Mouse (Mus musculus) embryonic facial prominence, embryonic 15.5 days (tissue): Measurements from ENCODE around the gene Vrk1. TPM values are rescaled to one million over a fixed set of nuclear protein-coding genes. Genes with fewer than 3 reads are reported as not detected.

Experiments
- ATAC-seq: fragments of 200-750 bp; cut with Nextera tagmentation; 2 replicates; pipeline ENCODE4 v1.8.0; 2017; ENCODE audit warnings: low read depth, moderate TSS enrichment; ENCODE audit not compliant: insufficient number of reproducible peaks, low FRiP score, low TSS enrichment
- H3K27ac ChIP-seq: fragments of 300-500 bp; sonication (generic); replicated peaks from 2 replicates; pipeline ENCODE4 v1.5.1; 2015; ENCODE audit warnings: mild to moderate bottlenecking, inconsistent platforms
- H3K27me3 ChIP-seq: fragments of 300-500 bp; sonication (generic); 2 replicates; pipeline ENCODE4 v1.6.1; 2015; ENCODE audit warnings: inconsistent platforms
- H3K36me3 ChIP-seq: fragments of 300-500 bp; sonication (generic); 2 replicates; pipeline ENCODE4 v1.6.1; 2015; ENCODE audit warnings: mild to moderate bottlenecking, inconsistent platforms
- H3K4me1 ChIP-seq: fragments of 300-500 bp; sonication (generic); 2 replicates; pipeline ENCODE4 v1.6.1; 2015; ENCODE audit warnings: inconsistent platforms
- H3K4me2 ChIP-seq: fragments of 300-500 bp; sonication (generic); replicated peaks from 2 replicates; pipeline ENCODE4 v1.6.1; 2015; ENCODE audit warnings: mild to moderate bottlenecking, inconsistent platforms
- H3K4me3 ChIP-seq: fragments of 300-500 bp; sonication (generic); replicated peaks from 2 replicates; pipeline ENCODE4 v1.5.1; 2015; ENCODE audit warnings: mild to moderate bottlenecking, inconsistent platforms
- H3K9ac ChIP-seq: fragments of 300-500 bp; sonication (generic); 2 replicates; pipeline ENCODE4 v1.6.1; 2015; ENCODE audit warnings: inconsistent platforms
- H3K9me3 ChIP-seq: fragments of 300-500 bp; sonication (generic); replicated peaks from 2 replicates; pipeline ENCODE4 v1.6.1; 2016; ENCODE audit warnings: inconsistent platforms
- WGBS: fragments of 180-500 bp; shearing (Covaris S2); methylation state at CpG from one replicate; pipeline ENCODE4 v1.1.7; 2015; 5-methylcytosine and 5-hydroxymethylcytosine counted together
- polyA plus RNA-seq: library from polyadenylated mRNA; unstranded; fragments of >200 nt; fragmentation: Nextera tagmentation; extraction: Ambion mirVana; gene quantifications from 2 replicates; pipeline ENCODE4 v1.2.1, GENCODE M21; 2015

Gene Vrk1
- polyA plus RNA-seq, result 51.2 and 54.2 TPM in 2 replicates

- WGBS, result under 1% methylated on average over 72 of the region's 72 CpGs
Observed at GRCm38 (mm10) chr12:106010065-106010915, at the start of gene Vrk1. TSS of gene Vrk1 (plus strand) at chr12:106010228.

GRCm38 (mm10) chr12:105960592-105961330 lies 49.3 kb upstream of the Vrk1 start:
- ATAC-seq, result no peak

More at GRCm38 (mm10) chr12:106010065-106010915, at the start of gene Vrk1:
- ATAC-seq, result peak; percentile 100
- Histone ChIP-seq H3K9me3 (no peaks in the 10 kb centered on the region), H3K36me3 (no peaks in the 10 kb centered on the region), H3K27ac (peak within 1 kb of the TSS; percentile 40), H3K9ac (peak within 1 kb of the TSS; percentile 50), H3K27me3 (no peaks in the 10 kb centered on the region), H3K4me2 (peak within 1 kb of the TSS; percentile 64), H3K4me1 (peaks cover 6% of the 10 kb centered on the region; the same call in 1 of the 2 replicates), H3K4me3 (peak within 1 kb of the TSS; percentile 94)

GRCm38 (mm10) chr12:105961667-105962066 lies 48.4 kb upstream of the Vrk1 start:
- no peak for ATAC-seq
- peak overlapping the region; percentile 52; the same call in 1 of the 2 replicates for H3K4me3 ChIP-seq
- peaks cover 27% of the 10 kb centered on the region for H3K27me3 ChIP-seq
- H3K4me2 ChIP-seq, result peak overlapping the region; percentile 94
- 8% methylated on average over 12 of the region's 12 CpGs for WGBS
- H3K36me3 ChIP-seq, result no peaks in the 10 kb centered on the region
- H3K27ac ChIP-seq, result no peak overlapping the region
- H3K9me3 ChIP-seq, result no peaks in the 10 kb centered on the region
- no peak overlapping the region for H3K9ac ChIP-seq
- peaks cover 23% of the 10 kb centered on the region for H3K4me1 ChIP-seq

More at GRCm38 (mm10) chr12:105960592-105961330, 49.3 kb upstream of the Vrk1 start:
- Histone ChIP-seq H3K4me1 (peaks cover 26% of the 10 kb centered on the region), H3K9me3 (no peaks in the 10 kb centered on the region), H3K36me3 (no peaks in the 10 kb centered on the region), H3K27ac (no peak overlapping the region), H3K27me3 (peaks cover 27% of the 10 kb centered on the region), H3K4me2 (no peak overlapping the region), H3K9ac (no peak overlapping the region), H3K4me3 (no peak overlapping the region)
- WGBS, result 5% methylated on average over 19 of the region's 19 CpGs

GRCm38 (mm10) chr12:105962103-105963011 lies 47.7 kb upstream of the Vrk1 start:
- Histone ChIP-seq H3K9ac (peak overlapping the region; percentile 46), H3K4me2 (peak overlapping the region; percentile 94), H3K4me3 (peak overlapping the region; percentile 52), H3K27ac (no peak overlapping the region), H3K9me3 (no peaks in the 10 kb centered on the region), H3K36me3 (no peaks in the 10 kb centered on the region), H3K4me1 (peaks cover 28% of the 10 kb centered on the region), H3K27me3 (peaks cover 27% of the 10 kb centered on the region)
- peak; percentile 89 for ATAC-seq
- 1% methylated on average over 36 of the region's 37 CpGs for WGBS

GRCm38 (mm10) chr12:105963012-105963572 lies 46.9 kb upstream of the Vrk1 start:
- Histone ChIP-seq H3K36me3 (no peaks in the 10 kb centered on the region), H3K4me3 (peak overlapping the region; percentile 52), H3K9ac (peak overlapping the region; percentile 46), H3K4me1 (peaks cover 35% of the 10 kb centered on the region), H3K27ac (no peak overlapping the region), H3K9me3 (no peaks in the 10 kb centered on the region), H3K27me3 (peaks cover 22% of the 10 kb centered on the region), H3K4me2 (peak overlapping the region; percentile 94)
- WGBS, result 5% methylated on average over 30 of the region's 30 CpGs
- peak; percentile 47; the same call in 1 of the 2 replicates for ATAC-seq

GRCm38 (mm10) chr12:105966887-105967637 lies 43.0 kb upstream of the Vrk1 start:
- WGBS, result 21% methylated on average over 19 of the region's 19 CpGs
- H3K27me3 ChIP-seq, result peaks cover 1% of the 10 kb centered on the region; the same call in 1 of the 2 replicates
- H3K9ac ChIP-seq, result no peak overlapping the region
- H3K4me1 ChIP-seq, result peaks cover 23% of the 10 kb centered on the region
- no peak overlapping the region; the same call in 1 of the 2 replicates for H3K4me3 ChIP-seq
- no peaks in the 10 kb centered on the region for H3K9me3 ChIP-seq
- H3K27ac ChIP-seq, result no peak overlapping the region
- ATAC-seq, result no peak
- no peaks in the 10 kb centered on the region for H3K36me3 ChIP-seq
- peak overlapping the region; percentile 52 for H3K4me2 ChIP-seq

- H3K4me3 ChIP-seq, result peak overlapping the region; percentile 16
- no peak overlapping the region for H3K9ac ChIP-seq
- WGBS, result 5% methylated on average over 18 of the region's 18 CpGs
- H3K36me3 ChIP-seq, result no peaks in the 10 kb centered on the region
- no peaks in the 10 kb centered on the region for H3K9me3 ChIP-seq
- peaks cover 17% of the 10 kb centered on the region for H3K4me1 ChIP-seq
- no peak for ATAC-seq
- H3K4me2 ChIP-seq, result peak overlapping the region; percentile 52
- H3K27ac ChIP-seq, result no peak overlapping the region
- H3K27me3 ChIP-seq, result no peaks in the 10 kb centered on the region
Observed at GRCm38 (mm10) chr12:105967806-105968205, 42.2 kb upstream of the Vrk1 start.

GRCm38 (mm10) chr12:105971182-105971581 lies 38.8 kb upstream of the Vrk1 start:
- Histone ChIP-seq H3K4me1 (peaks cover 15% of the 10 kb centered on the region), H3K36me3 (no peaks in the 10 kb centered on the region)

GRCm38 (mm10) chr12:105972673-105973072 lies 37.4 kb upstream of the Vrk1 start:
- Histone ChIP-seq H3K36me3 (no peaks in the 10 kb centered on the region), H3K9ac (no peak overlapping the region), H3K9me3 (no peaks in the 10 kb centered on the region), H3K27ac (no peak overlapping the region), H3K4me2 (no peak overlapping the region), H3K27me3 (no peaks in the 10 kb centered on the region), H3K4me1 (peaks cover 7% of the 10 kb centered on the region), H3K4me3 (no peak overlapping the region)
- 84% methylated on average over 8 of the region's 8 CpGs for WGBS
- no peak for ATAC-seq

More at GRCm38 (mm10) chr12:105971182-105971581, 38.8 kb upstream of the Vrk1 start:
- H3K27ac ChIP-seq, result no peak overlapping the region
- WGBS, result 56% methylated on average over 7 of the region's 7 CpGs
- no peaks in the 10 kb centered on the region for H3K9me3 ChIP-seq
- H3K27me3 ChIP-seq, result no peaks in the 10 kb centered on the region
- no peak for ATAC-seq
- no peak overlapping the region for H3K4me2 ChIP-seq
- no peak overlapping the region for H3K4me3 ChIP-seq
- H3K9ac ChIP-seq, result no peak overlapping the region

- no peaks in the 10 kb centered on the region for H3K36me3 ChIP-seq
- H3K27me3 ChIP-seq, result no peaks in the 10 kb centered on the region
- H3K9me3 ChIP-seq, result no peaks in the 10 kb centered on the region
- ATAC-seq, result no peak
- H3K9ac ChIP-seq, result no peak overlapping the region
- 34% methylated on average over 9 of the region's 9 CpGs for WGBS
- no peak overlapping the region for H3K4me2 ChIP-seq
- 0 out of 2 replicates have a peak, but pooled peaks cover 3% of the 10 kb centered on the region for H3K4me1 ChIP-seq
- H3K4me3 ChIP-seq, result no peak overlapping the region
- H3K27ac ChIP-seq, result no peak overlapping the region
Observed at GRCm38 (mm10) chr12:105973691-105974090, 36.3 kb upstream of the Vrk1 start.
